Mouse (Mus musculus) lung, adult 10 weeks (tissue): ENCODE measurements around the gene Vmn2r116. TPM values are rescaled to one million over a fixed set of nuclear protein-coding genes. Genes with fewer than 3 reads are reported as not detected.

Source experiments
- polyA plus RNA-seq: library from polyadenylated mRNA; stranded (reverse); fragments of 350-450 nt; fragmentation: Illumina TruSeq; extraction: RNeasy Lipid Tissue Mini Kit (QIAGEN cat#74804); gene quantifications from one replicate; pipeline ENCODE4 v1.2.3, GENCODE M21; 2014; ENCODE audit warnings: low read depth, low replicate concordance; ENCODE audit not compliant: insufficient read depth

Gene Vmn2r116
- not detected for polyA plus RNA-seq

GRCm38 (mm10) chr17:23384304-23384703, at the start of gene Vmn2r116:
Gene Vmn2r116, plus strand, starts transcription at chr17:23384604.

DNA sequence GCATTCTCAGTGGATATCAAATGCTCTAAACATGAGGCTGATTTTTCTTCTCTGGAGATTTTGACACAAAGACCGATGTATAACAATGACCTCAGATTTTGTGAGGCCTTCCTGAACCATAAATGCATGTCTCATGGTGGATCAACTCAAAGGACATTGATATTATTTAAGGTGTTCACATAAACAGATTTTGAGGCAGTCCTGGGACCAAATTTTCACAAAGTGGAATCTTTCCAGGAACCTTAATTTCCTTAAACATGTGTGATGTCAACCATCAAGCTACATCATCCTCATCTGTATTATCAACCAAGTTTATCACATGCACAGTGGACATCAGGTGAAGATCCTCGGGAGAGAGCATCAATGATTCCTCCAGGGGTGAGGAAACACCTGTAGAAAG, 41.0 kb upstream of the Vmn2r116 start, which contains the start of gene Vmn2r115:
Gene Vmn2r115, plus strand, starts transcription at position 301 of the 400 bp plus-strand sequence.

Other genes starting within 250 kb of the Vmn2r116 start
- gene Zfp40, start 191.4 kb upstream of the Vmn2r116 start, polyA plus RNA-seq: 4.8 TPM
- not detected for gene Vmn2r114, start 72.1 kb upstream of the Vmn2r116 start, polyA plus RNA-seq
- not detected for gene Vmn2r115, start 40.9 kb upstream of the Vmn2r116 start, polyA plus RNA-seq
- not detected for gene Vmn2r117, start 95.1 kb downstream of the Vmn2r116 start, polyA plus RNA-seq
- gene Zfp213, start 179.6 kb downstream of the Vmn2r116 start, polyA plus RNA-seq: 4.9 TPM
- gene Zfp13, start 214.9 kb downstream of the Vmn2r116 start, polyA plus RNA-seq: 5.4 TPM
- gene Zscan10, start 216.3 kb downstream of the Vmn2r116 start, polyA plus RNA-seq: not detected